Comparison of ENCODE assay signal across 2 mouse cellular contexts in the genomic region with DNA sequence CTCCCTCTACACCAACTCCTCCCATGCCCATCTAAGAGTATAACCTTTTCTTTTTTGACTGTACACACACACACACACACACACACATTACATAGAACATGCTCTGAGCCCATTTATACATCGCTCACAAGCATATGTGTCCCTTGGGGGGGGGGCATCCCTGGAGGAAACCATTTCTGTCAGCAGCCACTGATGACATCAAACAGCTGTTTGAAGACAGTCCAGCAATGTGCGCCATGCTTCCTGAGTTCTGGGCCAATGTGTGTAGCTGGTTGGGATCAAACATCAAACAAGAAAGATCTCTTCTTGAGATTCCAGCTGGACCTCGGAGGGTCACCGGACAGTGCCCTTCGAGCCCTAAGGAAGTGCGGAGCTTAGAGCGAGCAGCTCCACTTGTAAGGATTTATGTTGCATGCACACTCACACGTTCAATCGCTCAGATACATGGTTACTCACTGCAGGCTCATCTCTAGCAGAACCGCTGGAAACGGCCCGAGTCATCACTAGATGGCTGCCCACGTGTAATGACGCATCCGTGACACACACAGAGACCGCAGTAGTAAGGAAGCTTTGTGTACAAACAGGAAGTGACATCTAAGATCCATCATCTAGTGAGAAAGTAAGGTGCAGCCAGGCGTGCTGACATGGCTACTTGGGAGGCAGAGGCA.
A peak's percentile ranks its signal among the peaks of the same experiment; 100 is the strongest.
TF ChIP-seq lines count a peak whose summit lies in the region.

No protein-coding gene starts in this region.

TF ChIP-seq in CH12.LX, 34 proteins besides CTCF, POLR2A, EP300 and RAD21 (continued from another document):
- 0 out of 2 replicates have a peak, but pooled peaks have one; percentile 25 for TF ChIP-seq MAFK (IDR thresholded peaks at IDR 0.05; ENCODE audit: insufficient replicate concordance, low read length)
TF ChIP-seq in CH12.LX: peak in this region for 7.

TF ChIP-seq in myocyte, 11 proteins besides CTCF, POLR2A, EP300 and RAD21 (continued from another document):
- TF ChIP-seq MYOG (IDR thresholded peaks at IDR 0.05; ENCODE audit: control insufficient read depth in 1 of 3, insufficient read depth in 1 of 3, insufficient read length in 2 of 3, low read depth in 2 of 3) (no peak), POLR2AphosphoS2 (IDR thresholded peaks at IDR 0.05; ENCODE audit: insufficient read length, low read depth) (no peak)
